Mouse (Mus musculus) thymus, adult 2 months (tissue): ENCODE measurements around the gene Prdm12.

Experiments
- CTCF ChIP-seq: fragments of 200-500 bp; IDR thresholded peaks from 2 replicates; pipeline ENCODE4 v1.5.1; 2012; ENCODE audit warnings: mild to moderate bottlenecking, control low read depth, low read length, moderate library complexity, borderline replicate concordance; ENCODE audit not compliant: control insufficient read depth, poor library complexity, insufficient read depth; ENCODE audit errors: extremely low read depth
- POLR2A ChIP-seq: fragments of 200-500 bp; IDR thresholded peaks from 2 replicates; pipeline ENCODE4 v1.6.1; 2012; ENCODE audit warnings: mild to moderate bottlenecking, low read length, control low read depth, moderate library complexity; ENCODE audit not compliant: control insufficient read depth, poor library complexity, insufficient read depth; ENCODE audit errors: extremely low read depth

DNA sequence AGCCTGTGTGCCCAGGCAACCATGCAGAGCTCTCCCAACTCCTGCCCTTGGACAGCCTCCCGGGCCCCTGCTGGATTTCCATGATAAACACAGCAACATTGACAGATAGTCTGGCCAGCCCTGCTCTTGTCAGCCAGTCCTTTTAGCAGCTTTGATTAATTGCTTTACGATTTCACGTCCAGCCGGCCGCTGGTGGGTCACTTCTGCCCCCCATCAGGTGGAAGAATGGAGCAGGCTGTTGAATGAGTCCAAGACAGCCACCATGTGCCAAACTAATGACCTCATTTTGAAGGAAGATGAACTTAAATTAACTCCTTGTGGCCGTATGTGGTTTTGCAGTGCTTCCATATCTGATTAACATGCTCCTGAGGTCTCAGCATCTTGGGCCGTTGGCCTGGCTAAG is 30.0 kb upstream of the Prdm12 start:
- TF ChIP-seq CTCF (no peak), POLR2A (no peak)
